17 mouse cellular contexts compared by ENCODE assay signal in genomic region chr9:121369573-121369972, GRCm38 (mm10).
DNase-seq lines count a peak whose midpoint lies in the region; ATAC-seq and TF ChIP-seq lines count a peak whose summit lies in the region.
"Had no signal": no experiment of that assay in that cellular context is flagged by ENCODE, and none has a peak within 500 bp of the region (broad histone marks: within the 10 kb centered on the region; RNA-seq: fewer than 3 reads in every experiment).

No protein-coding gene starts in this region.

- peaks cover 16% of the 10 kb centered on the region for H3K36me3 ChIP-seq in heart, postnatal 0 days (replicated peaks; ENCODE audit: control insufficient read depth, insufficient read depth, low read length)
- peaks cover 8% of the 10 kb centered on the region for H3K36me3 ChIP-seq in midbrain, embryonic 13.5 days
- H3K36me3 ChIP-seq in midbrain, embryonic 14.5 days (ENCODE audit: control insufficient read depth, insufficient read depth, low read length) = 0 out of 2 replicates have a peak, but pooled peaks cover 2% of the 10 kb centered on the region
- 0 out of 2 replicates have a peak, but pooled peaks cover under 1% of the 10 kb centered on the region for H3K36me3 ChIP-seq in neural tube, embryonic 15.5 days

- DNase-seq in cerebellum, postnatal 25 days = peak; percentile 59 to 74
- no peak for DNase-seq in cerebellum, postnatal 4 days (ENCODE audit: low spot score in 2 of 2)
- DNase-seq in heart, postnatal 0 days (ENCODE audit: low spot score) = peak; percentile 1
- DNase-seq in heart, adult 11 months = no peak
- DNase-seq in midbrain, embryonic 14.5 days = no peak
- DNase-seq: B cell, adult 2 months; heart, postnatal 14 days; layer of hippocampus, adult 9-11 months; thymus, adult 2 months had no signal

- ATAC-seq in heart, postnatal 0 days (ENCODE audit: insufficient read depth, low read depth) = no peak
- no peak for ATAC-seq in midbrain, embryonic 13.5 days
- ATAC-seq in midbrain, embryonic 14.5 days (ENCODE audit: low FRiP score, low TSS enrichment) = no peak
- ATAC-seq in neural tube, embryonic 15.5 days (ENCODE audit: low FRiP score) = no peak
- ATAC-seq in erythroblast, adult 5-6 weeks (replicated peaks; ENCODE audit: low FRiP score, poor library complexity, severe bottlenecking) = no peak
- ATAC-seq: intestine, postnatal 0 days; liver, embryonic 12.5 days had no signal

- no peak for TF ChIP-seq EP300 in heart, postnatal 0 days (IDR thresholded peaks at IDR 0.05; ENCODE audit: low read depth)

- TF ChIP-seq CTCF in heart, postnatal 0 days (IDR thresholded peaks at IDR 0.05; ENCODE audit: low read depth) = no peak

- no peak overlapping the region; the same call in 1 of the 2 replicates for H3K27ac ChIP-seq in heart, postnatal 0 days (ENCODE audit: low read depth)
- H3K27ac ChIP-seq in midbrain, embryonic 13.5 days = no peak overlapping the region
- no peak overlapping the region for H3K27ac ChIP-seq in midbrain, embryonic 14.5 days (replicated peaks; ENCODE audit: low read depth, low read length)
- peak overlapping the region; percentile 79; the same call in 1 of the 2 replicates for H3K27ac ChIP-seq in neural tube, embryonic 15.5 days (replicated peaks)
- H3K27ac ChIP-seq: kidney, postnatal 0 days; liver, embryonic 12.5 days; neural tube, embryonic 12.5 days had no signal

- WGBS in heart, postnatal 0 days = 84% methylated on average over 6 of the region's 6 CpGs
- 81% methylated on average over 6 of the region's 6 CpGs for WGBS in midbrain, embryonic 13.5 days
- 82% methylated on average over 6 of the region's 6 CpGs for WGBS in midbrain, embryonic 14.5 days
- WGBS in neural tube, embryonic 15.5 days = 36% methylated on average over 6 of the region's 6 CpGs

- no peak overlapping the region for H3K4me3 ChIP-seq in heart, postnatal 0 days (ENCODE audit: low read depth, low read length)
- no peak overlapping the region for H3K4me3 ChIP-seq in midbrain, embryonic 13.5 days (replicated peaks)
- no peak overlapping the region for H3K4me3 ChIP-seq in midbrain, embryonic 14.5 days (replicated peaks; ENCODE audit: low read depth, low read length)
- H3K4me3 ChIP-seq in neural tube, embryonic 15.5 days (replicated peaks) = no peak overlapping the region
- H3K4me3 ChIP-seq: liver, embryonic 12.5 days; lung, embryonic 15.5 days; neural tube, embryonic 12.5 days had no signal

- H3K9me3 ChIP-seq in heart, postnatal 0 days (replicated peaks; ENCODE audit: control insufficient read depth, low read length) = no peaks in the 10 kb centered on the region
- H3K9me3 ChIP-seq in midbrain, embryonic 13.5 days = no peaks in the 10 kb centered on the region
- no peaks in the 10 kb centered on the region for H3K9me3 ChIP-seq in midbrain, embryonic 14.5 days (ENCODE audit: control insufficient read depth, low read length)
- no peaks in the 10 kb centered on the region for H3K9me3 ChIP-seq in neural tube, embryonic 15.5 days (replicated peaks)
- H3K9me3 ChIP-seq: liver, embryonic 12.5 days; lung, embryonic 15.5 days; neural tube, embryonic 12.5 days had no signal

- no peak overlapping the region for H3K4me2 ChIP-seq in heart, postnatal 0 days (ENCODE audit: low read depth, low read length)
- peak overlapping the region; percentile 19; the same call in 1 of the 2 replicates for H3K4me2 ChIP-seq in midbrain, embryonic 13.5 days (replicated peaks)
- H3K4me2 ChIP-seq in midbrain, embryonic 14.5 days (ENCODE audit: low read length) = no peak overlapping the region
- H3K4me2 ChIP-seq in neural tube, embryonic 15.5 days = no peak overlapping the region
- H3K4me2 ChIP-seq: liver, embryonic 12.5 days; lung, embryonic 15.5 days; neural tube, embryonic 12.5 days had no signal

- H3K9ac ChIP-seq in heart, postnatal 0 days (replicated peaks; ENCODE audit: low read depth, low read length) = no peak overlapping the region
- no peak overlapping the region for H3K9ac ChIP-seq in midbrain, embryonic 13.5 days (replicated peaks)
- H3K9ac ChIP-seq in midbrain, embryonic 14.5 days (replicated peaks; ENCODE audit: low read length) = no peak overlapping the region
- no peak overlapping the region for H3K9ac ChIP-seq in neural tube, embryonic 15.5 days (replicated peaks)
- H3K9ac ChIP-seq: liver, embryonic 12.5 days; lung, embryonic 15.5 days; neural tube, embryonic 12.5 days had no signal

- no peaks in the 10 kb centered on the region for H3K27me3 ChIP-seq in heart, postnatal 0 days (ENCODE audit: control insufficient read depth, insufficient read depth, low read length)
- no peaks in the 10 kb centered on the region for H3K27me3 ChIP-seq in midbrain, embryonic 13.5 days
- H3K27me3 ChIP-seq in midbrain, embryonic 14.5 days (ENCODE audit: control insufficient read depth, insufficient read depth, low read length) = no peaks in the 10 kb centered on the region
- H3K27me3 ChIP-seq in neural tube, embryonic 15.5 days (replicated peaks) = no peaks in the 10 kb centered on the region
- H3K27me3 ChIP-seq: liver, embryonic 12.5 days; lung, embryonic 15.5 days; neural tube, embryonic 12.5 days had no signal

- peaks cover 63% of the 10 kb centered on the region for H3K4me1 ChIP-seq in heart, postnatal 0 days (ENCODE audit: control insufficient read depth, insufficient read depth)
- peaks cover 75% of the 10 kb centered on the region for H3K4me1 ChIP-seq in midbrain, embryonic 13.5 days (replicated peaks)
- peaks cover 42% of the 10 kb centered on the region; the same call in 1 of the 2 replicates for H3K4me1 ChIP-seq in midbrain, embryonic 14.5 days (ENCODE audit: control insufficient read depth, insufficient read depth, low read length)
- peaks cover 73% of the 10 kb centered on the region for H3K4me1 ChIP-seq in neural tube, embryonic 15.5 days

Comparison
In these comparisons a context has a peak if more than half of its experiments do, and no peak if none do; other contexts are left out.
1. DNase-seq: peak in cerebellum, postnatal 25 days (2 of 2) and heart, postnatal 0 days (single experiment); none in cerebellum, postnatal 4 days (0 of 2), heart, adult 11 months (single experiment) and midbrain, embryonic 14.5 days (single experiment).